Mouse (Mus musculus): ENCODE data around the gene Strbp. TPM values are rescaled to one million over a fixed set of nuclear protein-coding genes. Genes with fewer than 3 reads are reported as not detected.
"Not testable (repeated sequence)": the region's sequence is repeated elsewhere in the genome, so short reads cannot be mapped to it uniquely, and the experiment has no call there.

Gene Strbp
- total and polyA plus RNA-seq, 2 experiments from 2014 or later, result 49.6 to 102 TPM

DNA sequence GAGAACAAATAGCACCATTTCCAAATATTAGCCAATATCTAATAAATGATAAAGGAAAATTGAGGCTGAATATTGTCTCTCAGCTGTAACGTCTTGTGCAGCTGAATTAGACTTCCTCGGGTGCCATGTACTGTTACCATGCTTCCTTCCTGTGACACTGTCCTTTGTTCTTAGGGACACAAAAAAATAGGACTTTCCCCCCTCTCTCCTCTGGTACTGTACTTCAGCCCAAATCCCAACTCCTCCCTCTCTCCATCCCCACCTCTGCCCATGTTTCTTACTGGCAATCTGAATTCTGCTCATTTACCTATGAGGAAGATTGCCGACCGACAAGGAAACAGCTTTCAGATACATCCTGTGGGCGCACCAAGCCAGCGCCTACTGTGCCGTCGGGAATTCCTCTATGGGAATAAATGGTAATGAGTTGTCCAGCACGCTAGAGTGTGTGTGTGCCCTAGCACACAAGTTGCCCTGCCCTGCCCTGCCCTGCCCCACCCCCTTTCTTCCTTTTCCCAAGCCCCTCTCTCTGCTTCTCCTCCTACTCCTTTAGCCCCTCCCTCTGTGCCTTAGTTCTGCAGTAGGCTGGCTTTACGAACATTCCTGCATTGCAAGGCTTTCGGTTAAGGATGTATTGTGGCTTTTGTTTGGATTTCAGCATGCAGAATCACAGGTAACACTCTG is 187.5 kb downstream of the Strbp start, which contains the start of gene Gpr21:
TSS of gene Gpr21 (plus strand) at position 303 of the 681 bp plus-strand sequence.
- Histone ChIP-seq H3K9ac (replicated peaks; ENCODE audit: low read length) (peak within 1 kb of the TSS; percentile 28; the same call in 1 of the 2 replicates), H3K9me3 (ENCODE audit: low read length) (no peaks in the 10 kb centered on the region), H3K4me1 (ENCODE audit: insufficient read depth, low read length) (no peaks in the 10 kb centered on the region), H3K27ac (peak within 1 kb of the TSS; percentile 79), H3K4me3 (ENCODE audit: low read length) (peak within 1 kb of the TSS; percentile 29), H3K27me3 (ENCODE audit: insufficient read depth, low read length) (no peaks in the 10 kb centered on the region), H3K4me2 (ENCODE audit: low read depth, low read length) (peak within 1 kb of the TSS; percentile 46), H3K36me3 (ENCODE audit: insufficient read depth, low read length) (peaks cover 3% of the 10 kb centered on the region; the same call in 1 of the 2 replicates)
- DNase-seq (ENCODE audit: low spot score) (peak; percentile 62), ATAC-seq (peak; percentile 88)
- no peak for TF ChIP-seq CTCF (IDR thresholded peaks at IDR 0.05; ENCODE audit: low read depth)
- 19% methylated on average over 11 of the region's 11 CpGs for WGBS

DNA sequence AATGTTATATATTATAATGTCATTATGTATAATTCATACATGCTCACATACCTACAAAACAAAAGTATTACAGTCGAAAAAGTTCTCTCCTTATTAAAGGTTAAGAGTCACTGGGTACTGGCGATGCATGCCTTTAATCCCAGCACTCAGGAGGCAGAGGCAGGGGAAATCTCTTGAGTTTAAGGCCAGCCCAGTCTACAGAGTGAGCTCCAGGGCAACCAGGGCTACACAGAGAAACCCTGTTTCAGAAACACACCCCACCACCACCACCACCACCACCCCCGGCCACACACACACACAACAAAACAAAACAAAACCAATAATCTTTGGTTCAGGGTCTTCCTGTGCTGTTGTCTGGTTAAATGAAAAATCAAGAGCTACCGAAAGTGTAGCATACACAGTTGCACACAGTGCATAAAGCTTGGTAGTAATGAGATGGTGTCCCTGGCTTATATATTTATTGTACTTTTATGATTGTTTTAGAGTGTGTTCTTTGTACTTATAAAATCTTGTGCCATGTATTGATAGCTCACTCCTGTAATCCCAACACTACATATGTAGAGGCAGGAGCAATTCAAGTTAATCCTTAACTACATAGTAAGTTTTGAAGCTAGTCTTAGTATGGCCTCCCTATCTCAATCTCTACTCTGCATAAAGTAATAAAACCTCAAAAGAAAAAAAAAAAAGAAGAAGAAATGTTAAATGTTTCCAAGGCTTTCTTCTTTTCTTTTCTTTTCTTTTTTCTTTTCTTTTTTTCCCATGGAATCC is 192.3 kb downstream of the Strbp start:
- DNase-seq (ENCODE audit: low spot score), result no peak
- no peak for TF ChIP-seq CTCF (IDR thresholded peaks at IDR 0.05; ENCODE audit: low read depth)
- ATAC-seq, result no peak
- H3K4me3 ChIP-seq (ENCODE audit: low read length), result no peak overlapping the region
- no peak overlapping the region for H3K4me2 ChIP-seq (ENCODE audit: low read depth, low read length)
- 97% methylated on average over 4 of the region's 4 CpGs for WGBS
- no peaks in the 10 kb centered on the region for H3K4me1 ChIP-seq (ENCODE audit: insufficient read depth, low read length)
- peaks cover 9% of the 10 kb centered on the region; the same call in 1 of the 2 replicates for H3K36me3 ChIP-seq (ENCODE audit: insufficient read depth, low read length)
- no peak overlapping the region for H3K27ac ChIP-seq
- no peak overlapping the region for H3K9ac ChIP-seq (replicated peaks; ENCODE audit: low read length)
- no peaks in the 10 kb centered on the region for H3K9me3 ChIP-seq (ENCODE audit: low read length)
- H3K27me3 ChIP-seq (ENCODE audit: insufficient read depth, low read length), result no peaks in the 10 kb centered on the region

DNA sequence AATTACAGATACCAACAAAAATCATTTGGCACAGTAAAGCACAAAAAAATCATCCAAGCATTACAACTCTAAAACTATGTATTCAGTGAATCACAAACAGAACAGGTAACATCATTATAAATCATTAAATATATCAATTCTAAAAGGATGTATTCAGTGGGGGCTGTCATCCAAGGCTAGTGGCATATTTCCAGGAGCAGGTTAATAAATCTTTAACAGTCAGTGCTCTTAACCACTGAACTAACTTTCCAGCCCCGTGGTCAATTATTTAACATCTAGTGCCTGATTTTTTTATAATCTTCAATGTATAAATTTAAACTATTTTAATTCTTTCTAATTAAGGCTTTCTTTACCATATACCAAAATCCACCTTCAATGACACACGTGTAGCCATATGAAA is 197.8 kb downstream of the Strbp start:
- not testable (repeated sequence) for DNase-seq (ENCODE audit: low spot score); ATAC-seq; H3K27me3 ChIP-seq (ENCODE audit: insufficient read depth, low read length); H3K9me3 ChIP-seq (ENCODE audit: low read length); H3K4me3 ChIP-seq (ENCODE audit: low read length); H3K27ac ChIP-seq; H3K9ac ChIP-seq (replicated peaks; ENCODE audit: low read length); H3K4me2 ChIP-seq (ENCODE audit: low read depth, low read length); H3K4me1 ChIP-seq (ENCODE audit: insufficient read depth, low read length)
- WGBS, result 91% methylated on average over 2 of the region's 2 CpGs
- peaks cover 14% of the 10 kb centered on the region for H3K36me3 ChIP-seq (ENCODE audit: insufficient read depth, low read length)

DNA sequence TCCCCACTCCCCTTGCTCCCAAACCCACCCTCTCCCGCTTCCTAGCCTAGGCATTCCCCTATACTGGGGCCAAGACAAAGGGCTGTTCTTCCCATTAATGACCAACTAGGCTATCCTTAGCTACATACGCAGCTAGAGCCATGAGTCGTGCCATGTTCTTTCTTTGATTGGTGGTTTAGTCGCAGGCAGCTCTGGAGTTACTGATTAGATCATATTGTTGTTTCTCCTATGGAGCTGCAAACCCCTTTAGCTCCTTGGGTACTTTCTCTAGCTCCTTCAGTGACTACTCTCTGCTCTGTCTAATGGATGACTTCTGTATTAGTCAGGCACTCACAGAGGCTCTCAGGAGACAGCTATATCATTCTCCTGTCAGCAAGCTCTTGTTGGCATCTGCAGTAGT is 206.3 kb downstream of the Strbp start:
- TF ChIP-seq CTCF (IDR thresholded peaks at IDR 0.05; ENCODE audit: low read depth), result no peak
- Histone ChIP-seq H3K9ac (replicated peaks; ENCODE audit: low read length) (no peak overlapping the region), H3K4me3 (ENCODE audit: low read length) (no peak overlapping the region), H3K36me3 (ENCODE audit: insufficient read depth, low read length) (peaks cover 8% of the 10 kb centered on the region), H3K4me1 (ENCODE audit: insufficient read depth, low read length) (no peaks in the 10 kb centered on the region), H3K27me3 (ENCODE audit: insufficient read depth, low read length) (no peaks in the 10 kb centered on the region), H3K4me2 (ENCODE audit: low read depth, low read length) (no peak overlapping the region), H3K9me3 (ENCODE audit: low read length) (no peaks in the 10 kb centered on the region), H3K27ac (no peak overlapping the region)
- WGBS, result 95% methylated on average over 4 of the region's 4 CpGs
- ATAC-seq (no peak), DNase-seq (ENCODE audit: low spot score) (no peak)

DNA sequence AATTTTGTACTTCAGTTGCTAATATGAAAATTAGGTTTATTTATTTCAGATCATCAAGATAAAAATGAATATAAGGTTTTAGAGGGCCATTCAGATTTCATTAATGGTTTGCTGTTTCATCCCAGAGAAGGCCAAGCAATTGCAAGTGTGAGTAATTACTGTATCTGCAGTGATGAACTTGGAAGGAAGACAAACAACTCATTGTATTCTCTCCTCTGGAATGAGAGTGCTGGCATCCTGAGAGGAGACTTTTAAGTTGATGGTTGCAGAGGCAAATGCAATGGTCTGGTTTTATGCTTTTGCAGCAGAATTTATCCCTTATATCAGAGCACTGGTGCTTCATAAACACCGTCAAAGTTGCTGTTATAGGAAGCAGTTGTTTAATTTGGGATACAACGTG is 214.7 kb downstream of the Strbp start:
- Histone ChIP-seq H3K4me2 (ENCODE audit: low read depth, low read length) (no peak overlapping the region), H3K36me3 (ENCODE audit: insufficient read depth, low read length) (peaks cover 27% of the 10 kb centered on the region), H3K27me3 (ENCODE audit: insufficient read depth, low read length) (no peaks in the 10 kb centered on the region), H3K4me1 (ENCODE audit: insufficient read depth, low read length) (no peaks in the 10 kb centered on the region), H3K4me3 (ENCODE audit: low read length) (no peak overlapping the region), H3K9me3 (ENCODE audit: low read length) (no peaks in the 10 kb centered on the region), H3K9ac (replicated peaks; ENCODE audit: low read length) (no peak overlapping the region), H3K27ac (no peak overlapping the region)
- ATAC-seq (no peak), DNase-seq (ENCODE audit: low spot score) (no peak)
- WGBS, result 95% methylated on average over 2 of the region's 2 CpGs
- no peak for TF ChIP-seq CTCF (IDR thresholded peaks at IDR 0.05; ENCODE audit: low read depth)

DNA sequence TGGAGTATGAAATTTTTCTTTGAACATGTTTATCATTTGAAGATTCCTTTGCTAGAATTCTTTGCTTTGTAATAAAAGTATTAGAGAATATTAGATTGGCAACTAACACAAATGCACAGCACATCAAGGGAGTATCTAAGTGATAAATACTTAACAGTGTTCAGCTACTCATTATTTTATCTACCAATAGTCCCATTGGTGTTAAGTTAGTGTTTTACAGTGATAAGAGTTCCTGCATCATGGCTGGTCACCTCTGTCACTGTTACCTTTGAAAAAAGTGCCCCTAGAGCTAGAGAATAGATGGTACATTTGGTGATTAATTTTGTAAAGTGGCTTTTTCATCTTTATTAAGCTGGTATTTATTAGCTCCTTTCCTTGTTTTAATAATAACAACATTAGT is 217.3 kb downstream of the Strbp start:
- H3K4me1 ChIP-seq (ENCODE audit: insufficient read depth, low read length), result no peaks in the 10 kb centered on the region
- H3K36me3 ChIP-seq (ENCODE audit: insufficient read depth, low read length), result peaks cover 20% of the 10 kb centered on the region
- no peak overlapping the region for H3K27ac ChIP-seq
- H3K9me3 ChIP-seq (ENCODE audit: low read length), result no peaks in the 10 kb centered on the region
- H3K27me3 ChIP-seq (ENCODE audit: insufficient read depth, low read length), result no peaks in the 10 kb centered on the region
- no peak overlapping the region for H3K4me3 ChIP-seq (ENCODE audit: low read length)
- DNase-seq (ENCODE audit: low spot score) (no peak), ATAC-seq (no peak)
- no peak for TF ChIP-seq CTCF (IDR thresholded peaks at IDR 0.05; ENCODE audit: low read depth)
- no peak overlapping the region for H3K9ac ChIP-seq (replicated peaks; ENCODE audit: low read length)
- no peak overlapping the region for H3K4me2 ChIP-seq (ENCODE audit: low read depth, low read length)

DNA sequence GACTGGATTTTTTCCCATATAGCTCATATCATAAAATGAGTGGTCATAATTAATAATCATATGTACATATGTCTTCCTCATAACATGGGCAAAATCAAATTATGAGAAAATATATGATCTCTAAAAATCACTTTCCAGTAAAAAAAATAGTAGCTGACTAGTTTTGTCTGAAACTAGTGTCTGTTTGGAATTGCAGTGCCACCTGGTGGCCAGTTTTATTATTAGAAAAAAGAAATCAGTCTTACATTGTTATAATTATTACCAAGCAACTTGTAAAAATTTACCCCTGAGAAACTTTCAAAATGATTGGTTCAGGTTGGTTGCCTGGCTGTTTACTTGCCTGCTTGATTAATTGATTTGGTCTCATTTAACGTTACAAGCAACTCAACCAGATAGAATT is 218.3 kb downstream of the Strbp start:
- Histone ChIP-seq H3K27ac (no peak overlapping the region), H3K4me2 (ENCODE audit: low read depth, low read length) (no peak overlapping the region), H3K27me3 (ENCODE audit: insufficient read depth, low read length) (no peaks in the 10 kb centered on the region), H3K9ac (replicated peaks; ENCODE audit: low read length) (no peak overlapping the region), H3K9me3 (ENCODE audit: low read length) (no peaks in the 10 kb centered on the region), H3K36me3 (ENCODE audit: insufficient read depth, low read length) (peaks cover 20% of the 10 kb centered on the region), H3K4me1 (ENCODE audit: insufficient read depth, low read length) (no peaks in the 10 kb centered on the region), H3K4me3 (ENCODE audit: low read length) (no peak overlapping the region)
- peak; percentile 67 for TF ChIP-seq CTCF (IDR thresholded peaks at IDR 0.05; ENCODE audit: low read depth)
- 81% methylated on average over 1 of the region's 1 CpGs for WGBS
- no peak for ATAC-seq
- DNase-seq (ENCODE audit: low spot score), result peak; percentile 76
